Mouse (Mus musculus) layer of hippocampus, adult 9-11 months (tissue): ENCODE results near the gene Tubb2b.

ENCODE experiments used
- DNase-seq: peaks from one replicate; pipeline ENCODE4 v3.0.0; 2022

Gene Tubb2b

GRCm38 (mm10) chr13:34130226-34130731, at the start of gene Tubb2b:
Gene Tubb2b (minus strand): TSS chr13:34130466.
- DNase-seq = peak; percentile 86

GRCm38 (mm10) chr13:34174025-34174424, 43.8 kb upstream of the Tubb2b start:
- no peak for DNase-seq

GRCm38 (mm10) chr13:34163304-34163975, 33.2 kb upstream of the Tubb2b start:
- DNase-seq = no peak

GRCm38 (mm10) chr13:34162491-34163303, 32.4 kb upstream of the Tubb2b start, which contains the start of gene Psmg4:
Gene Psmg4 (plus strand): TSS chr13:34162964.
- DNase-seq = peak; percentile 95

- no peak for DNase-seq
Measured at GRCm38 (mm10) chr13:34159926-34160325, 29.7 kb upstream of the Tubb2b start.

- DNase-seq = no peak
Measured at GRCm38 (mm10) chr13:34157596-34158157, 27.4 kb upstream of the Tubb2b start.

- DNase-seq = peak; percentile 49
Measured at GRCm38 (mm10) chr13:34156840-34157185, 26.5 kb upstream of the Tubb2b start.

GRCm38 (mm10) chr13:34156133-34156839, 26.0 kb upstream of the Tubb2b start:
- no peak for DNase-seq

- DNase-seq = peak; percentile 65
Measured at GRCm38 (mm10) chr13:34154931-34155272, 24.6 kb upstream of the Tubb2b start.

- DNase-seq = peak; percentile 68
Measured at GRCm38 (mm10) chr13:34154217-34154930, 24.1 kb upstream of the Tubb2b start.

GRCm38 (mm10) chr13:34153254-34154011, 23.2 kb upstream of the Tubb2b start:
- peak; percentile 65 for DNase-seq

- DNase-seq = peak; percentile 1
Measured at GRCm38 (mm10) chr13:34152695-34153094, 22.4 kb upstream of the Tubb2b start.

GRCm38 (mm10) chr13:34151425-34151824, 21.2 kb upstream of the Tubb2b start:
- no peak for DNase-seq

- DNase-seq = peak; percentile 82
Measured at GRCm38 (mm10) chr13:34150271-34151027, 20.2 kb upstream of the Tubb2b start.

- no peak for DNase-seq
Measured at GRCm38 (mm10) chr13:34149463-34150176, 19.4 kb upstream of the Tubb2b start.

- peak; percentile 88 for DNase-seq
Measured at GRCm38 (mm10) chr13:34148767-34149392, 18.6 kb upstream of the Tubb2b start.

- no peak for DNase-seq
Measured at GRCm38 (mm10) chr13:34148181-34148580, 17.9 kb upstream of the Tubb2b start.

GRCm38 (mm10) chr13:34146916-34147315, 16.6 kb upstream of the Tubb2b start:
- no peak for DNase-seq

- DNase-seq = no peak
Measured at GRCm38 (mm10) chr13:34143389-34143788, 13.1 kb upstream of the Tubb2b start.

- DNase-seq = peak; percentile 88
Measured at GRCm38 (mm10) chr13:34136605-34137004, 6.3 kb upstream of the Tubb2b start.
